Mouse (Mus musculus): ENCODE results near the gene Ifitm7. TPM values are rescaled to one million over a fixed set of nuclear protein-coding genes. Genes with fewer than 3 reads are reported as not detected.

Ifitm7 gene
- 226 and 269 TPM in 2 replicates for polyA plus RNA-seq (2012; rRNA removed)

DNA sequence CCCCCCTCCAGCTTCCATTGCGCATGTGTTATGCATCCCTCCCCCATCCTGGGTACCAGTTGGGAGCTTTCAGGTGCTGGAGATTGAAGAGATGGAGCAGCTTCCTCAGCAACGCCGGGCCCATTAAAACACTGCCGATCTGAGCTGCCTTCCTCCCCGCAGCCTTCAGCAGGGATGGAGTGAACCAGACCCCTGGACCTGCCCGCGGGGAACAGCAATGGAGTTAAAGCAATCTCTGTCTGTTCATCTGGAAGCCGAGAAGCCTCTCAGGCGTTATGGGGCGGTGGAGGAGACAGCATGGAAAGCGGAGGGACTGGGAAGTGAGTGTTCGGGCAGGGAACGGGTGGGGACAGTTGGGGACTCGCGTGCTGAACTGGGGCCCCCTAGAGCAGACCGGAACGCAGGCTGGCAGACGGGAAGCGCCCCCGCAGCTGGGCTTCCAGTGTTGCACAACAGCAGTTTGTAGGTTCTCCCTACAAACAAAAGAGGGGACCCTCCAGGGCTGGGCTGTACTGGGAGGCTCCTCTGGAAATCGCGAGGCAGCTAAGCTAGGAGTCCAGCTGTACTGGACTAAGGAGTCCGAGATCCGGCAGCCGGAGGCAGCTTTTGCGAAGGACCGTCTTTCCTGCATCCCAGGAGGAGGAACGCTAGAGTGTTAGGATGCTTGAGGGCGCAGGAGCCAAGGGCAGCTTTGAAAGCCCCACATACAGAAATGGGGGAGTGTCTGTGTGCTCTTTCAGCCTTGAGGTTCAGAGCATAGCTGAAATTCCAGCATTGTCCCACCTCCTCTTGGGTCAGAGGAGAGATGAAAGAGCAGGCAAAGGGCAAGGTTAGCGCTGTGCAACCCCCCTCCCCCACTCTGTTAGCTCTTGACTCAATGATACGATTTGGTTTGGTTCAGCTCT, at the start of gene Ifitm7, which contains the start of gene 2900011O08Rik:
Gene Ifitm7, minus strand, starts transcription at position 315 of the 905 bp plus-strand sequence.
Gene 2900011O08Rik, plus strand, starts transcription at position 31 of the 905 bp plus-strand sequence.
- Histone ChIP-seq H3K27ac (ENCODE audit: control insufficient read depth, insufficient read depth, low read depth, low read length) (peak within 1 kb of the TSS; percentile 45; the same call in 1 of the 2 replicates), H3K27me3 (ENCODE audit: control insufficient read depth, insufficient read depth, low read length) (no peaks in the 10 kb centered on the region)
- TF ChIP-seq CTCF (IDR thresholded peaks at IDR 0.05; ENCODE audit: control insufficient read depth, insufficient read depth, insufficient replicate concordance, low read depth, low read length) (no peak), POLR2A (IDR thresholded peaks at IDR 0.05; ENCODE audit: control insufficient read depth, low read depth, low read length) (peak; percentile 63; the same call in 1 of the 2 replicates)

DNA sequence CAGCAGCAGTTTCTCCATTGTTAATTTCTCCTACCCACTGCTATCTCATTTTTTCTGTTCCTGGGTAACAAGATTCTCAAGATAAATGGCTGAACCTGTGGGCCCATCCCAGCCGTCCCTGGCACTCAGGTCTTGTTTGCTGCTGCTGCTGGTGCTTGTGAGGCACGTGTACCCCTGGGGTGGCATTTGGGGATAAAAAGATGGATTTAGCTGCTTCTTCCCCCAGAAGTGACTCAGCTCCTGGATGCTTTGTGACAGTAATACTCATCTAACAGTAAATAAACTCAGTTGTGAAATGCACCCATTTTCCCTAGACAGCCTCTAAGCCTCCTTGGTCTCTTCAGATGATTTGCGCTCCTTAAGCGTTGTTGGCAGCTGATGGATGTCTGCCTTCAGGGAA, 46.4 kb upstream of the Ifitm7 start:
- H3K4me1 ChIP-seq (ENCODE audit: control insufficient read depth, insufficient read depth, low read length), result no peaks in the 10 kb centered on the region

More for the DNA sequence above, at the start of gene Ifitm7, which contains the start of gene 2900011O08Rik:
- peaks cover 3% of the 10 kb centered on the region; the same call in 1 of the 2 replicates for H3K4me1 ChIP-seq (ENCODE audit: control insufficient read depth, insufficient read depth, low read length)
- peak within 1 kb of the TSS; percentile 80 for H3K4me3 ChIP-seq (ENCODE audit: control insufficient read depth, low read depth, low read length)
- H3K36me3 ChIP-seq (ENCODE audit: control insufficient read depth, insufficient read depth, low read length), result no peaks in the 10 kb centered on the region

GRCm38 (mm10) chr16:14030650-14031049, 44.0 kb upstream of the Ifitm7 start:
- Histone ChIP-seq H3K4me1 (ENCODE audit: control insufficient read depth, insufficient read depth, low read length) (no peaks in the 10 kb centered on the region), H3K27ac (ENCODE audit: control insufficient read depth, insufficient read depth, low read depth, low read length) (no peak overlapping the region)
- TF ChIP-seq POLR2A (IDR thresholded peaks at IDR 0.05; ENCODE audit: control insufficient read depth, low read depth, low read length), result no peak
- TF ChIP-seq CTCF (IDR thresholded peaks at IDR 0.05; ENCODE audit: control insufficient read depth, insufficient read depth, insufficient replicate concordance, low read depth, low read length), result no peak

More for the DNA sequence above, 46.4 kb upstream of the Ifitm7 start:
- H3K27ac ChIP-seq (ENCODE audit: control insufficient read depth, insufficient read depth, low read depth, low read length), result no peak overlapping the region
- no peaks in the 10 kb centered on the region for H3K36me3 ChIP-seq (ENCODE audit: control insufficient read depth, insufficient read depth, low read length)
- H3K4me3 ChIP-seq (ENCODE audit: control insufficient read depth, low read depth, low read length), result no peak overlapping the region
- no peaks in the 10 kb centered on the region for H3K27me3 ChIP-seq (ENCODE audit: control insufficient read depth, insufficient read depth, low read length)
- TF ChIP-seq POLR2A (IDR thresholded peaks at IDR 0.05; ENCODE audit: control insufficient read depth, low read depth, low read length) (no peak), CTCF (IDR thresholded peaks at IDR 0.05; ENCODE audit: control insufficient read depth, insufficient read depth, insufficient replicate concordance, low read depth, low read length) (no peak)

GRCm38 (mm10) chr16:14029851-14030250, 43.2 kb upstream of the Ifitm7 start:
- no peaks in the 10 kb centered on the region for H3K4me1 ChIP-seq (ENCODE audit: control insufficient read depth, insufficient read depth, low read length)
- H3K4me3 ChIP-seq (ENCODE audit: control insufficient read depth, low read depth, low read length), result no peak overlapping the region
- no peaks in the 10 kb centered on the region for H3K36me3 ChIP-seq (ENCODE audit: control insufficient read depth, insufficient read depth, low read length)
- TF ChIP-seq POLR2A (IDR thresholded peaks at IDR 0.05; ENCODE audit: control insufficient read depth, low read depth, low read length) (no peak), CTCF (IDR thresholded peaks at IDR 0.05; ENCODE audit: control insufficient read depth, insufficient read depth, insufficient replicate concordance, low read depth, low read length) (no peak)
- H3K27me3 ChIP-seq (ENCODE audit: control insufficient read depth, insufficient read depth, low read length), result no peaks in the 10 kb centered on the region
- no peak overlapping the region for H3K27ac ChIP-seq (ENCODE audit: control insufficient read depth, insufficient read depth, low read depth, low read length)

More at GRCm38 (mm10) chr16:14030650-14031049, 44.0 kb upstream of the Ifitm7 start:
- H3K36me3 ChIP-seq (ENCODE audit: control insufficient read depth, insufficient read depth, low read length), result no peaks in the 10 kb centered on the region
- no peak overlapping the region for H3K4me3 ChIP-seq (ENCODE audit: control insufficient read depth, low read depth, low read length)
- H3K27me3 ChIP-seq (ENCODE audit: control insufficient read depth, insufficient read depth, low read length), result no peaks in the 10 kb centered on the region

DNA sequence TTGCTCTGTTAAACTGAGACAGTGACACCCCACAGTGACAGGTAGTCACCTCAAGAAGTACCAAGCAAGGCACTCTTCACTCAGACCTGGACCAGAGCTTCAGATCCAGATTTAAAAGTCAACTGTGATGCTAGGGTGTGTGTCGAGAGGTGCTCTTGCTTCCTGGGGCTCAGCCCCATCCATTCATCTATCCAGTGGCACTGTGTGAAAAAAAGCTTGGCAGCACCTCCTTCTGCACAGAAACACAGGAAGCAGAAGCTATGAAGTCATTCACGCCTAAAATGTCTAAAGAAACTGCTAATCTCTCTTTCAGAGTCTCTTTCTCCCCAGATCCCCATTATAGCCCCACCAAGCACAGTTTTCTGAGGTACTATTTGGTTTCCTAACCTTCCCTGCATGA, 42.4 kb upstream of the Ifitm7 start:
- Histone ChIP-seq H3K4me3 (ENCODE audit: control insufficient read depth, low read depth, low read length) (no peak overlapping the region), H3K27me3 (ENCODE audit: control insufficient read depth, insufficient read depth, low read length) (no peaks in the 10 kb centered on the region), H3K27ac (ENCODE audit: control insufficient read depth, insufficient read depth, low read depth, low read length) (no peak overlapping the region), H3K4me1 (ENCODE audit: control insufficient read depth, insufficient read depth, low read length) (no peaks in the 10 kb centered on the region), H3K36me3 (ENCODE audit: control insufficient read depth, insufficient read depth, low read length) (no peaks in the 10 kb centered on the region)
- TF ChIP-seq CTCF (IDR thresholded peaks at IDR 0.05; ENCODE audit: control insufficient read depth, insufficient read depth, insufficient replicate concordance, low read depth, low read length), result no peak

GRCm38 (mm10) chr16:14025091-14025990, 38.7 kb upstream of the Ifitm7 start:
- TF ChIP-seq CTCF (IDR thresholded peaks at IDR 0.05; ENCODE audit: control insufficient read depth, insufficient read depth, insufficient replicate concordance, low read depth, low read length) (no peak), POLR2A (IDR thresholded peaks at IDR 0.05; ENCODE audit: control insufficient read depth, low read depth, low read length) (no peak)
- Histone ChIP-seq H3K36me3 (ENCODE audit: control insufficient read depth, insufficient read depth, low read length) (no peaks in the 10 kb centered on the region), H3K4me3 (ENCODE audit: control insufficient read depth, low read depth, low read length) (no peak overlapping the region), H3K4me1 (ENCODE audit: control insufficient read depth, insufficient read depth, low read length) (no peaks in the 10 kb centered on the region), H3K27ac (ENCODE audit: control insufficient read depth, insufficient read depth, low read depth, low read length) (no peak overlapping the region), H3K27me3 (ENCODE audit: control insufficient read depth, insufficient read depth, low read length) (no peaks in the 10 kb centered on the region)
